Mouse (Mus musculus) kidney, embryonic 15.5 days (tissue): ENCODE results near the gene Def6. TPM values are rescaled to one million over a fixed set of nuclear protein-coding genes. Genes with fewer than 3 reads are reported as not detected.
"Not testable (repeated sequence)": the region's sequence is repeated elsewhere in the genome, so short reads cannot be mapped to it uniquely, and the experiment has no call there.

Experiments
- ATAC-seq: fragments of 200-750 bp; cut with Nextera tagmentation; replicated peaks from 2 replicates; pipeline ENCODE4 v1.8.0; 2017; ENCODE audit warnings: moderate TSS enrichment; ENCODE audit not compliant: low FRiP score
- H3K27ac ChIP-seq: fragments of 300-500 bp; sonication (generic); 2 replicates; pipeline ENCODE4 v1.5.1; 2015; ENCODE audit warnings: mild to moderate bottlenecking, inconsistent platforms
- H3K27me3 ChIP-seq: fragments of 300-500 bp; sonication (generic); 2 replicates; pipeline ENCODE4 v1.6.1; 2015; ENCODE audit warnings: inconsistent platforms
- H3K36me3 ChIP-seq: fragments of 300-500 bp; sonication (generic); 2 replicates; pipeline ENCODE4 v1.6.1; 2015; ENCODE audit warnings: inconsistent platforms
- H3K4me1 ChIP-seq: fragments of 300-500 bp; sonication (generic); 2 replicates; pipeline ENCODE4 v1.6.1; 2015; ENCODE audit warnings: inconsistent platforms
- H3K4me2 ChIP-seq: fragments of 300-500 bp; sonication (generic); 2 replicates; pipeline ENCODE4 v1.6.1; 2015; ENCODE audit warnings: moderate library complexity, mild to moderate bottlenecking, inconsistent platforms
- H3K4me3 ChIP-seq: fragments of 300-500 bp; sonication (generic); replicated peaks from 2 replicates; pipeline ENCODE4 v1.5.1; 2015; ENCODE audit warnings: mild to moderate bottlenecking, inconsistent platforms
- H3K9ac ChIP-seq: fragments of 300-500 bp; sonication (generic); 2 replicates; pipeline ENCODE4 v1.6.1; 2015; ENCODE audit warnings: mild to moderate bottlenecking, inconsistent platforms
- H3K9me3 ChIP-seq: fragments of 300-500 bp; sonication (generic); replicated peaks from 2 replicates; pipeline ENCODE4 v1.6.1; 2016; ENCODE audit warnings: inconsistent platforms
- WGBS: fragments of 180-500 bp; shearing (Covaris S2); methylation state at CpG from one replicate; pipeline ENCODE4 v1.1.7; 2015; ENCODE audit warnings: mixed read lengths; 5-methylcytosine and 5-hydroxymethylcytosine counted together
- polyA plus RNA-seq: library from polyadenylated mRNA; unstranded; fragments of >200 nt; fragmentation: Nextera tagmentation; extraction: Ambion mirVana; gene quantifications from 2 replicates; pipeline ENCODE4 v1.2.1, GENCODE M21; 2015

Def6 gene
- polyA plus RNA-seq, 1 experiment from 2014 or later: 7.5 TPM

DNA sequence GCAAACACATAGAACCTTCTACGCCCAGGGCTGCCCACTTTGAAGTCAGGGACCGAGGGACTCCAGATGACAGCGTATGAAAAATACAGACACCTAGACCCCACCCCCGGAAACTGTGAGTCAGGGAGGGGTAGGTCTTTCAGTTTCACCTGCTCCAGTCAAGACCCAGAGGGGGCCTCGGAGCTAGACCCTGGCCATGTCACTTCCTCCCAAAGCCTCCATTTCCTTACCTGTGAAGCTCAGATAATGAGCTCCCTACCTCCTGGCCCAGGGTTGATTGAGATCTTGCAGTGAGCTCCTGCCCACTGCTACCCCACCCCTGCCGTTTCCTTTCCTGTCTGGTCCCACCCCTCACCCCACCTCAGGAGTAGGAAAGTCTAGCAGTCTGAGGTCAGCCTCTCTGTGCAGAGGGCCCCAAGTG lies 4.4 kb downstream of the Def6 start:
- H3K4me2 ChIP-seq: no peak overlapping the region
- no peak for ATAC-seq
- no peak overlapping the region for H3K4me3 ChIP-seq
- 61% methylated on average over 6 of the region's 6 CpGs for WGBS
- H3K36me3 ChIP-seq: no peaks in the 10 kb centered on the region
- peaks cover 27% of the 10 kb centered on the region for H3K4me1 ChIP-seq
- no peaks in the 10 kb centered on the region for H3K9me3 ChIP-seq
- no peak overlapping the region for H3K9ac ChIP-seq
- H3K27ac ChIP-seq: no peak overlapping the region
- H3K27me3 ChIP-seq: 0 out of 2 replicates have a peak, but pooled peaks cover 2% of the 10 kb centered on the region

DNA sequence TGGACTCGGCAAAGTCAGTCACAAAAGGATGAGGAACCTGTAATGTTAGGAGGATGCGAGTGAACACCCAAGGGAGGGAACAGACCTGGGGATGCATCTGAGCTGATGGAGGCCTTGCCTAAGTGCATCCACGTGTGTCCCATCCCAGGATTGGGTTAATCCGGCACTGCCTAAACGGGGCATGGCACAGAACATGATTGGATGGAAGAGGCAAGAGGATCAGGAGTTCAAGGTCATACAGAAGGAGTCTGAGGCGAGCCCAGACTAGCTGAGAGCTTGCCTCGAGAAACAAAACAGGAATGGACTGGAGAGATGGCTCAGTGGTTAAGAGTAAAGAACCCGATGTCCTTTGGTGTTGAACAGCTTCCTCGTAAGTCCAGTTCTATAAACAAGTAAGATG lies 4.8 kb downstream of the Def6 start:
- Histone ChIP-seq H3K4me1 (peaks cover 22% of the 10 kb centered on the region), H3K9me3 (no peaks in the 10 kb centered on the region), H3K27me3 (0 out of 2 replicates have a peak, but pooled peaks cover 3% of the 10 kb centered on the region), H3K9ac (no peak overlapping the region), H3K4me3 (no peak overlapping the region), H3K4me2 (no peak overlapping the region), H3K36me3 (no peaks in the 10 kb centered on the region), H3K27ac (no peak overlapping the region)
- no peak for ATAC-seq
- 63% methylated on average over 9 of the region's 9 CpGs for WGBS

DNA sequence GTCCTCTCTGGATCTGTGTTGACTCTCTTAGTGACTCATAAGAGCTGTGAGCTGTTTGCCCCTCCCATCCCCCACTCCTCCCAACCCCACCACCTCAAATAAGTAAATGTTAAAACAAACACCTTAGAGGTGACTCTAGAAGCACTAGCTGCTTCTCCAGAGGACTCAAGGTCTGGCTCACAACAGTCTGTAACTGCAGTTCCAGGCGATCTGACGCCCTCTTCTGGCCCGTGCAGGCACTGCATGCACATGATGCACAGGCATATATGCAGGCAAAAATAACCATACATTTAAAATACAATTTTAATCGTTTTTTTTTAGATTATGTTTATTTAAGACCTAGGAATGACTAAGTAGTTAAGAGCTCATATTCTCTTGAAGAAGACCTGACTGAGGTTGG lies 5.7 kb downstream of the Def6 start:
- Histone ChIP-seq H3K9ac (no peak overlapping the region), H3K9me3 (no peaks in the 10 kb centered on the region), H3K4me1 (peaks cover 23% of the 10 kb centered on the region), H3K36me3 (no peaks in the 10 kb centered on the region), H3K4me2 (no peak overlapping the region), H3K27me3 (0 out of 2 replicates have a peak, but pooled peaks cover 3% of the 10 kb centered on the region), H3K4me3 (no peak overlapping the region), H3K27ac (no peak overlapping the region)
- no peak for ATAC-seq
- WGBS: 37% methylated on average over 4 of the region's 4 CpGs

DNA sequence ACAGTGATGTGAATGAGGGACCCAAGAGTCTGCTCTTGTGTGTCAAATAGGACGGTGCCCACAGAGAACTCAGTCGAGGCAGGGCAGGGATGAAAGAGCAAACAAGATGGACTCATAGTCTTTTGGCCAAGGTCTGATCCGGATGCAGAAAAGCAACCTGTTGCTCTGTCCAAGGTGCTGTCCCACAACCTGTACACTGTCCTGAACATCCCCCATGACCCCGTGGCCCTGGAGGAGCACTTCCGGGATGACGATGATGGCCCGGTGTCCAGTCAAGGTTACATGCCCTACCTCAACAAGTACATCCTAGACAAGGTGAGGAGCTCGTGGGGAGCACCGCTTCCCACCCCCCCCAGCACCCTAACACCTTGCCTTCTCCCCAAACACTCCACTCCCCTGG lies 9.2 kb downstream of the Def6 start:
- H3K4me2 ChIP-seq: no peak overlapping the region
- H3K4me1 ChIP-seq: peaks cover 14% of the 10 kb centered on the region
- no peak for ATAC-seq
- H3K36me3 ChIP-seq: no peaks in the 10 kb centered on the region
- no peak overlapping the region for H3K9ac ChIP-seq
- no peaks in the 10 kb centered on the region for H3K9me3 ChIP-seq
- no peak overlapping the region for H3K27ac ChIP-seq
- 86% methylated on average over 9 of the region's 9 CpGs for WGBS
- H3K4me3 ChIP-seq: no peak overlapping the region
- 0 out of 2 replicates have a peak, but pooled peaks cover 3% of the 10 kb centered on the region for H3K27me3 ChIP-seq

DNA sequence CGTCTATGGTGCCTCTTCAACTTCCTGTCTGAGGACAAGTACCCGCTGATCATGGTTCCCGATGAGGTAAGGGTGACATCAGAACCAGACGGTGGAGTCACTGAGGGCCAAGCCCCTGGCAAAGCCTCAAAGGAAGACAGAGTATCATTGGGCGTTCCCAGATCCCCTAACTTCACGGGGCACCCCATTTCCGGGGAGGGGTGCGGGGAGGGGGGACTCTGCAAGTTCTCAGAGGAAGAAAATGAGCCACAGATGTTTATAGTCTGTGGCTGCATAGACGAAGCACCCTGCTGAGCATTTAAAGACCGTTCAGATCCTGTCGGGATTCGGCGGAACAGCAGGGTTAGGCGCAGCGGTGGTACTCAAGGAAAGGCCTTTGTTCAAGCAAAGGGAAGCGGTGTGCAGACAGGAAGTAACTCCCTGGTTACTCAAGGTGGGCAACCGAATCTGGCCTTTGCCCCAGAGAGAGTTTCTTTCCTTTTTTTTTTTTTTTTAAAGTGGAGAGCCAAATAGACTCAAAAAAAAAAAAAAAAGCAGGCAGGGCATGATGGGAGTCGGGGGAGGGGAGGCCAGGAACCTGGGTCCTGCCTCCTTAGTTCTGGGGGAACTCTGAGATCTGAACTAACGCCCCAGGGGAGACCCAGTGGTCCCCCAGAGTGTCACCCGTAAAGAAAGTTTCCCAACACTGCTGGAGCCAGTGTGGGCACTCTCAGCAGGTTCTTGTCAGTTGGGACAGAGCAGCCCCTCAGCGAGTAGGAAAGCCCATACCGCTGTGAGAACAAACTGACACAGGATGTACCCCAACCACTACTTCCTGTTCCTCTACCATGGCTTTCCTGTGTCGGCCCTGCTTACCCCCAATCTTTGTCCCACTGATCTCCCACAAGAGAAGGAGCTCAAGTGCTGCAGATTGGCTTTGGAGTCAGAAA lies 10.4 kb downstream of the Def6 start:
- no peak for ATAC-seq
- Histone ChIP-seq H3K4me3 (no peak overlapping the region), H3K27me3 (0 out of 2 replicates have a peak, but pooled peaks cover 3% of the 10 kb centered on the region), H3K27ac (peak overlapping the region; percentile 45), H3K4me1 (peaks cover 16% of the 10 kb centered on the region), H3K9me3 (no peaks in the 10 kb centered on the region), H3K4me2 (peak overlapping the region; percentile 14), H3K9ac (no peak overlapping the region), H3K36me3 (no peaks in the 10 kb centered on the region)
- WGBS: 31% methylated on average over 23 of the region's 23 CpGs

- 88% methylated on average over 10 of the region's 10 CpGs for WGBS
- H3K4me1 ChIP-seq: peaks cover 39% of the 10 kb centered on the region
- H3K9ac ChIP-seq, H3K9me3 ChIP-seq, H3K4me2 ChIP-seq, H3K4me3 ChIP-seq, H3K36me3 ChIP-seq, H3K27me3 ChIP-seq, ATAC-seq, H3K27ac ChIP-seq: not testable (repeated sequence)
Observed at GRCm38 (mm10) chr17:28222463-28222862, 14.9 kb downstream of the Def6 start.

GRCm38 (mm10) chr17:28223561-28224391 lies 16.2 kb downstream of the Def6 start:
- Histone ChIP-seq H3K9ac (peak overlapping the region; percentile 67), H3K9me3 (no peaks in the 10 kb centered on the region), H3K4me1 (peaks cover 29% of the 10 kb centered on the region), H3K27me3 (no peaks in the 10 kb centered on the region), H3K27ac (peak overlapping the region; percentile 85), H3K4me2 (peak overlapping the region; percentile 95), H3K4me3 (peak overlapping the region; percentile 57), H3K36me3 (no peaks in the 10 kb centered on the region)
- peak; percentile 91 for ATAC-seq
- under 1% methylated on average over 46 of the region's 46 CpGs for WGBS

- no peaks in the 10 kb centered on the region for H3K27me3 ChIP-seq
- H3K4me3 ChIP-seq: no peak overlapping the region
- no peaks in the 10 kb centered on the region for H3K36me3 ChIP-seq
- no peaks in the 10 kb centered on the region for H3K9me3 ChIP-seq
- H3K9ac ChIP-seq: no peak overlapping the region
- peak overlapping the region; percentile 95; the same call in 1 of the 2 replicates for H3K4me2 ChIP-seq
- 88% methylated on average over 10 of the region's 10 CpGs for WGBS
- peaks cover 29% of the 10 kb centered on the region for H3K4me1 ChIP-seq
- H3K27ac ChIP-seq: peak overlapping the region; percentile 85; the same call in 1 of the 2 replicates
- no peak for ATAC-seq
Observed at GRCm38 (mm10) chr17:28224615-28225014, 17.0 kb downstream of the Def6 start.

- Histone ChIP-seq H3K36me3 (no peaks in the 10 kb centered on the region), H3K4me3 (peak overlapping the region; percentile 40), H3K9me3 (no peaks in the 10 kb centered on the region), H3K4me1 (peaks cover 26% of the 10 kb centered on the region), H3K4me2 (peak overlapping the region; percentile 79), H3K9ac (peak overlapping the region; percentile 43; the same call in 1 of the 2 replicates), H3K27ac (peak overlapping the region; percentile 32; the same call in 1 of the 2 replicates), H3K27me3 (no peaks in the 10 kb centered on the region)
- peak; percentile 41 for ATAC-seq
- WGBS: 2% methylated on average over 21 of the region's 21 CpGs
Observed at GRCm38 (mm10) chr17:28226014-28226413, 18.4 kb downstream of the Def6 start.

- 83% methylated on average over 6 of the region's 6 CpGs for WGBS
- no peak overlapping the region for H3K4me2 ChIP-seq
Observed at GRCm38 (mm10) chr17:28230486-28230885, 22.9 kb downstream of the Def6 start.

DNA sequence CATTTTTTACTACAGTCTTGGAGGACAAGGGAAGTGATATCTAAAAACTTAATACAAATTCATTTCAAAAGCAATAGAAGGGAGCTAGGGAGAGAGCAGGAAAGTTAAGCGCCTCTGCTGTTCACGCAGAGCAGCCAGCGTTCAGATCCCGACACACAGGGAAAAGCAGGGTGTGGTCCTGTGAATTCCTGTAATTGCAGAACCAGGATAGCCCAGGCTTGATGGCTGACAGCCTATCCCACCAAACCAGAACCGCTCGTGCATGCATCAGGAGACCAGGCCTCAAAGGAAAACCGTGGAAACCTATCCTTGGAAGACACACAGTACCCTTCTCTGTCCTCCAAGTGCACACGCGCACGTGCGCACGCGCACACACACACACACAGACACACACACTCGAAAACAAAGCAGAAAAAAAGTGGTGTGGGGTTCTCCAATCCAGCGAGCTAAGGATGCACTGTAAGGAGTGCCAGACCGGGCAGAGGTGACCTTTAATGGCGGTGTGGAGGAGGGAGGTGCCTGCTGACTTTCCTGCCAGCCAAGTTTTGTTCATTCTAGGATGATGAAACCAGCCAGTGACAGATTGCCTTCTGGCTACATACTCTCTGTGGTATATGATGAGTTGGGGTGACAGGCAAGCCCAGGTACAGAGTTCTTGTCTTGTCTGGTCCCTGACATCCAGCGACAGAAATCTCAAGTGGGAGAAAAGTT lies 23.6 kb downstream of the Def6 start:
- Histone ChIP-seq H3K27me3 (no peaks in the 10 kb centered on the region), H3K9me3 (no peaks in the 10 kb centered on the region), H3K4me3 (no peak overlapping the region), H3K27ac (no peak overlapping the region), H3K9ac (no peak overlapping the region), H3K36me3 (no peaks in the 10 kb centered on the region), H3K4me1 (peaks cover 37% of the 10 kb centered on the region), H3K4me2 (no peak overlapping the region)
- ATAC-seq: no peak
- 83% methylated on average over 18 of the region's 18 CpGs for WGBS

More at GRCm38 (mm10) chr17:28230486-28230885, 22.9 kb downstream of the Def6 start:
- Histone ChIP-seq H3K27me3 (no peaks in the 10 kb centered on the region), H3K9ac (no peak overlapping the region), H3K4me1 (peaks cover 36% of the 10 kb centered on the region), H3K4me3 (no peak overlapping the region), H3K9me3 (no peaks in the 10 kb centered on the region), H3K36me3 (no peaks in the 10 kb centered on the region), H3K27ac (no peak overlapping the region)
- ATAC-seq: no peak
